Mouse (Mus musculus) ovary, postnatal 14 days (tissue): Measurements from ENCODE around the gene Il23a.
"Not testable (repeated sequence)": the region's sequence is repeated elsewhere in the genome, so short reads cannot be mapped to it uniquely, and the experiment has no call there.

Experiments used
- DNase-seq: peaks from one replicate; pipeline ENCODE4 v3.0.0; 2022; ENCODE audit warnings: low spot score

The Il23a gene

DNA sequence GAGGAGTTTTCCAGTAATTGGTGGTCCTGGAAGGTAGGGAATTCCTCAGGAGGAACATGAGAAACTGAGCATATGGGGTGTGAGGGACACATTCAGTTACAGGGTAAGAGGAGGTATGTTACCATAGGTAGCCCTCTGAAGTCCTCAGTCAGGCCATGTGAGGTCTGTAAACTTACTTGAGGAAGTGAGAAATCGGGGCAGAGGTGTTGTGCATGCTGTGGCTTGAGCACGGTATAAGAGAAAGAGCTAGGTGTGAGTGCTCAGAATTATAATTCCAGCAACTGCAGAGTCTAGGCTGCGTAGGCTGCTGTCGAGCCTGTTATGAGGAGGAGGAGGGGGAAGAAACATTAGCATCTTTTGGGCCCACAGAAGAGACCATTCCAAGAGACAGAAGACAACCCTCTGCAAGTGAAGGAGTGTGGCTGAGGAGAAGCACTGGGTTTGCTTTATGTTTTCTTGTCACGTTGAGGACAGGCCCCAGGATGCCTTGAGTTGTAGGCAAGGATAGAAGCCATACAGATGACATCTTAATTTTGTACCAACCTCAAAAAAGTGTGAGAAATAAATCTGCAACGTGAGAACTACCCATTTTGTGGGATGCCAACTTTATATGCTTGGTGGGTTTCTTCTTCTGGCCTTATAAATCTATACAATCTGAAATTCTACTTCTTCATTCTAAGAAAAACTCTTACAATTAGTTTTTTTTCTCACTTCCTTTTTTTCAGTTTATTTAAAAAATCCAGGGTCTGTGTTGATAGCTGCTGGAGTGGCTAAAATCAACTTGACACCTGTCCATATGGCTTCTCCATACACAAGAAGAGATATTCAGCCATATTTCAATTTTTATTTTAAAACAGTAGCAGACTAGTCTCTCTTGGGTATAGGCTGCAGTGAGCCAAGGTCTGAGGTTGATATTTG lies 34.9 kb downstream of the Il23a start:
- no peak for DNase-seq

DNA sequence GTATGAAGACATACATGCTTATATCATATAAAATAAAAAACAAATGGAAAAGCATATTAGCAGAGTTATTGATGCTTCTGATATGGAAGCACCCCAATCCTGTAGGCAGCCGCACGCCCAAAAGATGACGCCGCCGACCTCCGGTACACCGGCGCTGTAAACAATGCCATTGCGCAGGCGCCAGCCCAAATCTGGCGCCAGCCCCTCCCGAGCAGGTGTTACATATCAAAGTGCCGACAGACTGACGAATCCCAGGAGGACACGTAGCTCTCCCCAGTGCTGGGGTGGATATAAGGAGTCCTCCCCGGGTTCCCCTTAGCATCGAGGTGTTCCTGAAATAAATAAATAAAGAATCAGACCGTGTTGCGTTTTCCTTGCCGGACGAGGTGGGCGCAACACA lies 36.3 kb downstream of the Il23a start:
- no peak for DNase-seq

DNA sequence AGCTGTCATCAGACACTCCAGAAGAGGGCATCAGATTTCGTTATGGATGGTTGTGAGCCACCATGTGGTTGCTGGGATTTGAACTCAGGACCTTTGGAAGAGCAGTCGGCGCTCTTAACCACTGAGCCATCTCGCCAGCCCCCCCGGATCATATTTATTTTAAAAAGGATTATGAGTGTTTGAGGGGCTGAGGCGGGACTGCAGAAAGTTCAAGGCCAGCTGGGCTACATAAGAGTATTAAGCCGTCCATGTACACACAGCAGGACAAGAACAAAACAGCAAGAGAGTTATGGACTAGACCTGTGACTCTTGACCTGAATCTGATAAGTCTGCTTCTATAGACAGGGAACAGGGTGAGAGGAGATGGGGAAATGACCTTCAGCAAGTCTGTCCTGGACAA lies 38.2 kb downstream of the Il23a start:
- not testable (repeated sequence) for DNase-seq

DNA sequence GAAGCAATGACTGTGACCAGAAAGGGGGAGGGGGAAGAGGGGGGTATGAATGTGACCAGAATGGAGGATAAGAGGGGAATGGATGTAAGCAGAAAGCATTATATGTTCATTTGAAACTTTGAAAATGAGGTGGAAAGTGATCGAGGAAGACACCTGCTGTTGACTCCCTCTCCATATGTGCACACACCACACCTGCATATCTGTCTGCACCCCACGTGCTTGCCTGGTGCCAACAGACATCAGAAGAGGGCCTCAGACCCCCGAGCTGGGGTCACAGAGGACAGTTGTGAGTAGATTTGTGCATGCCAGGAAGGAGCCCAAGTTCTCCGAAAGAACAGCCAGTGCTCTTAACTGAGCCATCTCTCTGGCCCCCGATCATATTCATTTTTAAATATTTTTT lies 38.6 kb downstream of the Il23a start:
- no peak for DNase-seq

DNA sequence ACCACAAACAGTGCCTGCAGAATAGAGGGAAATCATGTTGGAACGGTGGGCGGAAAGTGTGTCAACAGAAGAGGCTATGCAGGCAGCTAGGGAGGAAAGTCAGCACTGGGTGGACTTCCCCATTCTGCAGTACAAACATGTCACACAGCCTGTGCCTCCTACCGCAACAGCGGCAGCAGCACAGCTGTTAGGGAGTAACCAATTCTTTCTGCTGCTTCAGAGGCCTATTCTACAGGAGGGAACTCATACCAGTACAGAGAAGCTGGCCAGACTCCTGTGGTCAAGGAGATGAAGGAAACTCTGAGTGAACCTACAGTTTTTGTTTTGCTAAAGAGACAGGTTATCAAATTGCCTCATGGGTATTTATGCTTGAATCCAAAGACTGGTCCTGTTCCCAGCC lies 39.6 kb downstream of the Il23a start:
- no peak for DNase-seq

DNA sequence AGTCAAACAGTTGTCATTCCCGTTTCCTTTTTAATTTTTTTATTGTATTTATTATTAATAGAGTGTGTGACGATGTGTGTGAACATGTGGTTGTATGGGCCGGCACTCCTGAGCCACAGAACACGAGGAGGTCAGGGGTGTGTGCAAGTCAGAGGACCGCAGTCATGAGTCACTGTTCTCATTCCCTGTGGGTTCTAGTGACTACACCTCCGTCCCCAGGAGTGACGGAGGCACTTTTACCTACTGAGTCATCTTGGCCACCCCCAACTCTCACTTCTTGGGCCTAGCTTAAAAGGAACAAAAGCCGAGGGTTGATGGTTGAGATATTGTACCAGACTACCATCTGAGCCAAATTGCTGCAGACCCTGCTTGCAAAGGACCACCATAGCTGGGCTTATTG lies 42.2 kb downstream of the Il23a start:
- DNase-seq, result no peak

DNA sequence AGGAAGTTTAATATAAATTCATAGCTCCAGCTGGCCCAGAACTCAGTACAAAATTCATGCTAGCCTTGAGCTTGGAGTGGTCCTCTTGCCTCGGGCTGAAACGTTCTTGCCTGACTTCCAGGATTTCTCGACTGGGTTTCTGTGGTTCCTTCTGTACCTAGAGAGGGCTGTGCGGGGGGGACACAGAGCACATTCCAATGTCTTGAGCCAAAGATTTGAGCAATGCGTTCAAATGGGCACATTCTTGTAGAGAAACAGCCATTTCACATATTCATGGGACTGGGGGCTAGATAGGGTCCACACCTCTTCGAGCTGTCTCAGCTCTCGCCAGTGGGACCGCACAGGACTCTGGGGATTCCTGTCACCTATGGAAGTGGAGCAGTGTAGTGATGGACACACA lies 42.6 kb downstream of the Il23a start:
- DNase-seq, result no peak

DNA sequence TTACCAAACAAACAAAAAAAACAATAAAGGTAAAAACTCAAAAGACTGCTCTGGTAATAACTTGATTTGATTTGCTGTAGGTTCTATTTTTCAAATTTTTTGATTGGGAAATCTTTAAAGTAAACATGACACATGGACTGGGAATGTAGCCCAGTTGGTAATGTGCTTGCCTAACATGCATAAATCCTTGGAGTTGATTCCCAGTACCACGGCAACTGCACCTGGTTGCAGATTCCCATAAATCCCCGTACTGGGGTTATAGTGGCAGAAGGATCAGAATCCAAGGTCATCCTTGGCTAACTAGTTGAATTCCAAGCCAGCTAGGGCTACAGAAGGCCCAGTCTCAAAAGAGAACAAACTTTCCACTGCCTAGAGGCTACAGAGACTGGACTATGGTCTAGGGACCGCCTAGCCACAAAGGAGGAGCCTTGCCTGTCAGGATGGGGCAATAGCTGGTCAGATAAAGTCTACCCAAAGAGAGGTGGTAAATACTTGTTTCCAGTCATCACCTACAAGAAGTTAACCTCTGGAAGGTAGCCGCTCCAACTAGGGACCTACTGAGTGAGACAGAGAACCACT lies 44.8 kb downstream of the Il23a start, which contains the start of gene Apon:
Gene Apon, plus strand, starts transcription at position 420 of the 579 bp plus-strand sequence.
- DNase-seq, result no peak

DNA sequence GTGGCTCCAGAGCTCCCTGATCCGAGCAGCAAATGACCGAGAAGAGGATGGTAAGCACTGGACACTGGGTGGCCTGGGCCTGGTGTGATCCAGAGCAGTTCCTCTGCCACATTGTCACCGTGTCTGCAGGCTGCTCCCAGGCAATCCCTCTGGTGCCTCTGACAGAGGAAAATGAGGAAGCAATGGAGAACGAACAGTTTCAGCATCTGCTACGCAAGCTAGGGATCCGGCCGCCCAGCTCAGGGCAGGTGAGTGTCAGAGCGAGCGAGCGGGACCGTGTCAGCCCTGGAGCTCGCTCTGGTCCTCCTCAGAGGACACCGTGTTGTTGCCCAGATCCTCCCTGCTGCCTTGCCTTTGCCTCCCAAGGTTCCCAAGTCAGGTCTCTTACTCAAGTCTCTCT lies 48.0 kb downstream of the Il23a start:
- DNase-seq, result no peak

DNA sequence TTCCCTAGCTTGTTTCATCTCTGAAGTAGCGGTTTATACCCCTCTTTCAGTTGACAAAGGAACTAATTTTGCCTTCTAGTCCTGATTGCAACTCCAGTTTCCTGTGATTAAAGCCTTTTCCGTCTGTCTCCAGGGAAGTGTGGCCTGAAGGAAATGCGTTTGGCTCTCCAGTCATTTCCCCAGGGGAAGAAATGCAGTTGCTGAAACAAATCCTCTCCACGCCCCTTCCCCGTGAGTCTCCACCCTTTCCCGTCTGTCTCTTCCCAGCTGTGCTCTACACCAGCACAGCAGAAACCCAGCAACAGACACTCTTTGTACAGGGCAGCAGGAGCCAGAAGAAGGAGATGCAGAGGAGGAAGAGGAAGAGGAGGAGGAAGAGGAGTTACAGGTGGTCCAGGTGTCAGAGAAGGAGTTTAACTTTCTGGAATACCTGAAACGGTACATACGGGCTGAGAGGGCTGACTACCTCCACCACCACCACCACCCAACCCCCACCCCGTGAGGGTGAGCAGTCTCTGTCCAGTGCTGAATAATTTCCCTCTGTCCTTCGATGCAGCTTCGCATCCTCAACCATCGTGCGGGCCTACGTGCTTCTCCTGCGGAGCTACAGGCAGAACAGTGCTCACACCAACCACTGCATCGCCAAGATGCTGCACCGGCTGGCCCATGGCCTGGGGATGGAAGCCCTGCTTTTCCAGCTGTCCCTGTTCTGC lies 51.4 kb downstream of the Il23a start:
- DNase-seq, result no peak
